Mouse (Mus musculus) right cerebral cortex, postnatal 25 days (tissue): Measurements from ENCODE around the gene Pdcd6ip.
A peak's percentile ranks its signal among the peaks of the same experiment; 100 is the strongest.
"Not testable (repeated sequence)": the region's sequence is repeated elsewhere in the genome, so short reads cannot be mapped to it uniquely, and the experiment has no call there.

Source experiments
- DNase-seq: peaks from one replicate; pipeline ENCODE4 v3.0.0; 2022

Gene Pdcd6ip

DNA sequence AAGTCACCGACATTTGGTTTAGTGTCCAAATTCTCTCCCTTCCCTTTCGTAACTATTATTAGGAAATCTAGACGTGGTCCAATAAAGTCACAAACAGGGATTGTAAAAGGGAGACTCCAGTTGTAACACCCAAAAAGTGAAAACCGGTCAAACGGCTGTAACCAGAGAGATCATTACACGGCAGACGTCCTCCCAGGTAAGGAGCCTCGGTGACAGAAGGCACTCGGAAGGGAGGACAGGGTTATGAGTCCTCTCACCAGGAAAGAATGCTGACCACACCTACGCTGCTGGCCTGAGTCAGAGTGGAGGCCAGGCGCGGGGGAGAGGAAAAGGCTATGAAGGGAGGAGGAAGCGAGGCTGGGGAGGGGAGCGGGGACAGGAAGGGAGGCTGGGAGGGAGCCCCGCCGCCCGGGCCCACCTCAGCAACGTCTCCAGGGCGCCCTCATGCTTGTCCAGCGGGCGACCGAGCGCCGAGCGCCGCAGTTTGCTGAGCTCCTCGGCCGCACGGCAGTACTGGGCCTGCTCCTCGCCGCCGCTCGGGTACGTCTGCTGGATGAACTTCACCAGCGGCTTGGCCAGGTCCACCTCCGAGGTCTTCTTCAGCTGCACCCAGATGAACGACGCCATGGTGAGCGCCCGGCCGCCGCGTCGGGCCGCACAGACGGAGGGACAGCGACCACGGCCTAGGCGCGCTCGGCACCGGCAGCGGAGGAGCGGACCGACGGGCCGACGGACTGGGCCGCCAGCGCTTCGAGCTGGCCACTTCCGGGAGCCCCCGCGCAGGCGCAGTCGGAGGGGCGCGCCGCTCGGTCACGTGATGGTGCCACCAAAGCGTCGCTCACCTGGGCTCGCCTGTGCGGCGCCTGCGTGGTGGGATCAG is at the start of gene Pdcd6ip:
Gene Pdcd6ip (minus strand): TSS at position 779 of the 880 bp plus-strand sequence.
- peak; percentile 94 for DNase-seq

DNA sequence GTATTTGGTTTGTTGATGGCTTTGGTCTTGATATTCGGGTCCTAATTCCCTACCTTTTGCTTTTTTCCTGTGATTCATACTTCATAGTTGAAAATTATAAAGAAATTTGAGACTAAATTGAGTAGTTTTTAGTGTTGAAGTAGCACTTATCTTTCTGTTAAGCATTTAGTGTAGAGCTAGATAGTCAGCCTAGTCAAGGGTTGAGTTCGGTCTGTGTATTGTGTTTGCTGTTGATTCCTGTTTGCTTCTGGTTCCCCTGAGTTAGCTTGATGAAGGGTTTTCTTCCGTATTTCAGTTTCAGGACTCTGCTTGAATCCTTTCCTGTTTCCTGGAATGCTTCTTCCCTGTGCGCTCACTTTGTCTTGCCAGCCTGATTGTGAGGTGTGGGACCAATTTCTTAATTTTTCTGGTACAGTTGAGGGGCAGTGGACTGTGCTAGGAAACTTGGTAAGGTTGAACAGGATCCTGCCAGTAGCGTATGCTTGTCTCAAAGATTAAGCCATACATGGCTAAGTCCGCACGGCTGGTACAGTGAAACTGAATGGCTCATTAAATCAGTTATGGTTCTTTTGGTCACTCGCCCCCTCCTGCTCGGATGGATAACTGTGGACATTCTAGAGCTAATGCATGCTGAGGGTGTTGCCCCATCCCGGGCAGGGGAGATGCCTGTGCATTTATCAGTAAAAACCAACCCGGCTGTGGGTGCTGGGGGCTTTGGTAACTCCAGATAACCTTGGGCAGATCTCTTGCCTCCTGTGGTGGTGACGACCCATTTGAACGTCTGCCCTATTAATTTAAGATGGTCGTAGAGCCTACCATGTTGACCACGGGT is 48.0 kb upstream of the Pdcd6ip start:
- no peak for DNase-seq

DNA sequence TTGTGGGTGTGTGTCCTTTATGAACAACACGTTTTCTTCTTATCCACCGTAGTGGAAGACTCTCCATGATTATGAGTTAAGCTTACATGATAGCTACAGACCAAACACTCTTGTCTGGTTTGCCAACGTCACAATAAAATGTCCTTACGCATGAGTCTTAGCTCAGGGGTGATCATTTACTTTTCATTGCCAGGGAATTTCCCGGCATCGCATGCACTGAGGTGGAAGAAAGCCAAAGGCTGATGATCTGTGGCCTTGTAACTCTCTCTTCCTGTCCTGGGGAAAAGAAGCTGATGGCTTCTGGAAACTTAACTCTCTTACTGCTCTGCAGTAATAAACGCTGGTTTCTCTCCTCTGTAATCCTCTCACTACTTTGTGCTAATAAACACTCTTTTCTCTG is 41.3 kb upstream of the Pdcd6ip start:
- DNase-seq: no peak

DNA sequence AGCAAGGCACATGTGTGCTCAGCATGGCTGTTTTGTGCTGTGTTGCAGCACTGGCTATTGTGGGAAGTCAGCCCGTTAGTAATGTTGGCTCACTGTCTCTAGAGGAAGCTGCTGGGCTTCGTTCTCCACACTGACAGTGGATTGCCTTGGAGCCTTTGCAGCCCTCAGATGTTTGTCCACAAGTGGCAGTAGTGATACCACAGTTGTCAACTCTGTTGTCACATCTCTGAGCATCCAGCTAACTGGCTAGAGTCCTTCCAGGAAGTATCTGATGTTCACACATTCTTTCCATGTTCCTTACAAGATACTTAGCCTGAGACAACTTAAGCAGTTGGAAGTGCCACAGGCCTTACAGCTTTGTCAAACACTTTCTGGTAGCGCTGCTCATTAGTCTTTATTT is 35.2 kb upstream of the Pdcd6ip start:
- no peak for DNase-seq

DNA sequence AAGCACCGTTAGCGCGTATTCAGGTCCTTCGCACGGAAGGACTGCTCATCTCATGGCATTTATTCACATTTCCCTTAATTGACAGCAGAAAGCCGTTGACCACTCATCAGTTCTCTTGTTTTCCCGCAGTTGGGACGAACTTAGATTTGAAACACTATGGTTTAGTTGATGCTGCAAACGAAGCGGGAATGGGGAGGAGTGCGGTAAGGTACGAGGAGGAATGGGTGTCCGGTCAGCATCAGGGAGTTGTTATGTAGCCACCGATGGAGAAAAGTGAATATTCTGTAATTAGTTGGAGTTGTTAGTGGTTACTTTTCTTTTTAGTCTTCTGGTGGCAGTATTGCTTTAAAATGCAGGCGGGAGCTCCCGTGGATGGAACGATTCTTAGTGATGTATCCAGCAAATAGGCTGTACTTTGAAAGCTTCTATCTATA is 34.3 kb upstream of the Pdcd6ip start:
- peak; percentile 22 for DNase-seq

DNA sequence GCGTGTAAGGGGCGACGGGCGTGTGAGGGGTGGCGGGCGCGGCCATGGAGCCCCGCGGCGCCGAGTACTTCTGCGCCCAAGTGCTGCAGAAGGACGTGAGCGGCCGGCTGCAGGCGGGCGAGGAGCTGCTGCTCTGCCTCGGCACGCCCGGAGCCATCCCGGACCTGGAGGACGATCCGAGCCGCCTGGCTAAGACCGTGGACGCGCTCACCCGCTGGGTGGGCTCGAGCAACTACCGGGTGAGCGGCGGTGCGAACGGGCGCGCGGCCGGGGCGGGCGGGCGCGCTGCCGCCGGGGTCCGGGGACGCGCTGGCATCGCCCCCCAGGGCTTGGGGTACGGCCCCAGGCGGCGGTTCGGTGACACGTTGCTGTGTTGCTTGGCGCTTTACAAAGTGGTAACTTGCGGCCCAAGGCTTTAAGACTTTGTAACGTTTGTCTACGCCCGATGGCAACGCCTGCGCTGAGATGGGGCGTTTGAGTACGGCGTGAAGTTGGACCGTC is 33.6 kb upstream of the Pdcd6ip start:
- DNase-seq: no peak

DNA sequence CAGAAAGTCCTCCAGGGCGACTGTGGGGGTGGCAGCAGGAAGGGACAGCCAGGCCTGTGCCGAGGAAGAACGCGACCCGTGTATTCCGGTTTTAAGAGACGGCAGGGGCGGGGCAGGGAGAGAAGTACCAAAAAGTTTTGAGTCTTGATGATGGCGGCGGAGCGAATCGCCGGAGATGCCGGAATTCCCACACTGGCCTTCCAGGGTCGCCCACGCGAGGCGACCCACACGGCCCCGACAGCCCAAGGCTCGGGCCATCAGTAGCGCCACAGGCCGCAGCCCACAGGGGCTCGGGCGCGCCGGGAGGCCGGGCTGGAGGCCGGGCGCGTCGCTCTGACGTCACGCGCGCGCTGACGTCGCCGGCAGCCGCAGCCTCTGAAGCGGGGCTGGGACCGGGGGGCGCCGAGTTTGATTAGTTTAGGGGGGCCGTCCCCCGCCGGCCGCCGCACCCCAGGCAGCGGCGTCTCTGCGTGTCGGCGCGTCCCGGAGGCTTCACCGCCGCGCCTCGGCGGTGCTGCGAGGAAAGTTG is 33.1 kb upstream of the Pdcd6ip start, which contains the start of gene Clasp2:
Gene Clasp2 (plus strand): TSS at position 366 of the 529 bp plus-strand sequence.
- peak; percentile 85 for DNase-seq

DNA sequence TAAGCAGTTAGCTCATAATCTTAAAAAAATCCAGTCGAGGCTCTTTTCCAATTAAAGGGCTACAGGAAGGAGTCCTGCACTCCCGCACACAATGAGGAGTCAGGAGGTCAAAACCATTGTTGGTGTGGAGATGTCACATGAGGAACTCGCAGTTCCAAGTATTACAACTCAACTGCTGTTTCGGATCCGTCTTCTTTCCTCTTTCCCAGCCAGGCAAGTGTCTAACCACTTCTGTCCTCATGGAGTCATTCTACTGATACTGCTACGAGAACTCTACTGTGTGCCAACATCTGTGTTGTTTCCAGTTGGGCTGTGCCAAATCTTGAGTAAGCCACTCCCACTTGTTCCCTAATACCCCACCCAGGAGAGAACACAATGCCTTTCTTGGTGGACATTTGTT is 30.9 kb upstream of the Pdcd6ip start:
- no peak for DNase-seq

DNA sequence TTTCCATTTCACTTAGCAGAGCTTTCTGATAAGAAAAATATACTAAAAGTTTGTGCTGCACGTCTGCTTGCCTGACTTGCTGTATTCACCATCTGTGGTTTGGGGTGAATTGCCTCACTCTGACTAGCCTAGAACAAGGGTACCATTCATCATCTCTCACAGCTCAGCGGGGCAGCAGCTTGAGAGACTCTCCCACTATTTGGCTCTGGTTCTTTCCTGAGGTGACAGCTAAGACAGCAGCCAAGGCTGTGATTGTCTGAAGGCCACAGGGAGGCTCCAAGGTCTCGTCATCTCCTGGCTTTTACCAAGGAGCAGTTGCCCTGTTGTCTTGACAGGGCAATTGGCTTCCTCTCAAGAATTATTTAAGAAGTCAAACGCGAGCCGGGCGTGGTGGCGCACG is 30.0 kb upstream of the Pdcd6ip start:
- DNase-seq: no peak

DNA sequence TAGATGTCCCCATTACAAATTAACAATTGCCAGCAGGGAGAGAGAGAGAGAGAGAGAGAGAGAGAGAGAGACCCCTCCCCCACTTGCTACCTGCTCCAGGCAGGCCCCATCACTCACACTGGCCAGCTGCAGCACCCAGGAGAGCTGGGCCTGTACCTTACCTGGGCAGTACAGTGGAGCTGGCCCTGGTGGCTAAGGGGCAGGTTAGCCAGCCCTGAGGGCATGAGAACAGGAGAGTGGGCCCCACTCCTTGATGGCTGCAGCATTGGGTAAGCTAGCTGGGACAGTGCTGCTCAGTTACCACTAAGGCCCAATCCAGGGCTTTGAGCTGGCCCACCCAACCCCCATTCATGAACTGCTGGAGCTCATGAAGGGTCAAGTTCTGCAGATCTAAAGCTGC is 27.9 kb upstream of the Pdcd6ip start:
- DNase-seq: no peak

DNA sequence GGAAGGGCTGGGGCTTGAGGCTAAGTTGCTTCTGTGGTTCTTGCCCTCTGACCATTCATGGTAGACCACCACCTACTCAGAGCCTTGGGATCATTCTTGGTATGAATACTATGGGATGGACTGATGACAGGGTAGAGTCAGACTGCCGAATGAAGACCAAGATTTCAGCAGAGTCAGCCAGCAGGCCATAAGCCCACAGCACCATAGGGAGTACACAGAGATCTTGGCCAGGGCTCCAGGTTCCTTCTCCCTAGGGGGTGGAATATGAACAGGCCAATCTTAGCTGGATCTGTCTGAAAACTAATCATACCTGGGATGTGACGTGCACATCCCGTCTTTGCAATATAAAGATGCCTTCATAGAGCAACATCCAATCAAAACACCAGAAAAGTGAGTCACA is 23.5 kb upstream of the Pdcd6ip start:
- DNase-seq: no peak

DNA sequence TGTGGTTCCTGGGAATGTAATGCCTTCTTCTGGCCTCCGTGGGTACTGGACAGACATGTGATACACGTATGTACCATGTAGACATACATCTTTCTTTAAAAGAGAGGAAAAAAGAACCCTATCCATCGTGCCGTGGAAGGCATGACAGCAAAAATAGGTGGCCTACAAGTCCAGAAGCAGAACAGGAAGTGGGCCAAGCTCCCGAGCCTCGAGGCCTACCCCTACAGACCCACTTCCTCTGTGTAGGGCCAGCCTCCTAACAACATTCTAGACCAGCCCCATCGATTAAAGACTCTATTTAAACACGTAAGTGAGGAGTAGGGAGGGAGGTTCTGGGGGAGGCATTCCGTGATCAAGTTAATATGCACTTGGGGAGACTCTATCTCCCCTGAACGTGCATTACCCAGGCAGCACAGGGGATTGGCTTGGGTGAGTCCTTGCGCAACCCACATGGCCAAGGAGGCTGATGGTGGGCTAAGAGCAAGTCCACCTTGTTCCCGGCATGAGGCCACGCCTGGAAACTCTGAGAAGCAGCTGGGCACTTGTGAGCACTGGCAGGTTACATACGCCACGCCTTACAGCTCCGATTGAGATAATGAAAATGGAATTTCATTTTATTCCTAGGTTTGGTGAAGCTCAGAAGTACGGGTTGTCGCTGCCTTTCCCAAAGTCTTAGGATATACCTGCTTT is 19.1 kb upstream of the Pdcd6ip start:
- no peak for DNase-seq

DNA sequence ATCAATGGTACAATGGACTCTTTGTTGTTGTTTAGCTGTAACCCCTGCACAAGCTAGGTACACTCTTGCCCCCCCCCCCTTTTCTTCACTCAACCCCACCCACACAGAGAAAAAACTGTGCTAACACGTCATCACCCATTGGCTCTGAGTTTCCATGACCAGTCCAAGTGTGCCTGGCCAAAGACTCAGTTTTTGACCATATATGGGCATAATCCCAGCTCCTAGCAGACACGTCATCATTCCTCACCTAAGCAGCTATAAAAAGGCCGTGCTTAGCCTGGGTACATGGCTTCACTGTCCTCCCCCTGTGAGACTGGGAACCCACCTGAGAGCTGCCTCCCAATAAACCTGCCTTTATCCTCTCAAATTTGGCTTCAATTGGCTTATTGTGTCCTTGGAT is 18.1 kb upstream of the Pdcd6ip start:
- no peak for DNase-seq

DNA sequence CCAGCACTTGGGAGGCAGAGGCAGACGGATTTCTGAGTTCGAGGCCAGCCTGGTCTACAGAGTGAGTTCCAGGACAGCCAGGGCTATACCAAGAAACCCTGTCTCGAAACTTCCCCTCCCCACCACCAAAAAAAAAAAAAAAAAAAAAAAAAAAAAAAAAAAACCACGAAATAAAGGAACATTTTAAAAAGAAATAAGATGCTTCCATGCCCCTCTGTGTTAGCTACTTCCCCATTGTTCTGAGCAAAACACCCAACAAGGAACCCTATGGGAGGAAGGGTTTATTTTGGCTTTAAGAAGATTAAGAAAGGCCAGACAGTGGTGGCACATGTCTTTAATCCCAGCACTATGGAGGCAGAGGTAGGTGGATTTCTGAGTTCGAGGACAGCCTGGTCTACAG is 17.6 kb upstream of the Pdcd6ip start:
- not testable (repeated sequence) for DNase-seq

DNA sequence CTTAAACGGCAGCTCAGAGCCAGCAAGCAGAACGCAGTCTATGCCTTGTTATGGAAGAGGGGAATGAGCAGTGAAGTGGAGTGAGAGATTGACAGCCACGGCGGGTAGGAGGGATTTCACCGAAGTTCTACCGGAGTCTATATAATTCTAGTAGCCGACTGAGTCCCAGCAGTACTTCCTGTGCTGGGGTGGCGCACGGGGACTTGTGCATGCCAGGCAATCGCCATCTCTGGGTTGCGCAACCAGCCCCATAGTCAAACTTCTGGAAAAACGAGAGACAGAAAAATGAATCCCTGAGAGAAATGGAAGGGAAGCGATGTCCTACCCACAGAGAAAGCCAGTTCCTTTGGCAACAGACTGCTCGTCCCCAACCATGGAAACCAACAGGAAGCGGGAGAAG is 16.6 kb upstream of the Pdcd6ip start:
- no peak for DNase-seq

DNA sequence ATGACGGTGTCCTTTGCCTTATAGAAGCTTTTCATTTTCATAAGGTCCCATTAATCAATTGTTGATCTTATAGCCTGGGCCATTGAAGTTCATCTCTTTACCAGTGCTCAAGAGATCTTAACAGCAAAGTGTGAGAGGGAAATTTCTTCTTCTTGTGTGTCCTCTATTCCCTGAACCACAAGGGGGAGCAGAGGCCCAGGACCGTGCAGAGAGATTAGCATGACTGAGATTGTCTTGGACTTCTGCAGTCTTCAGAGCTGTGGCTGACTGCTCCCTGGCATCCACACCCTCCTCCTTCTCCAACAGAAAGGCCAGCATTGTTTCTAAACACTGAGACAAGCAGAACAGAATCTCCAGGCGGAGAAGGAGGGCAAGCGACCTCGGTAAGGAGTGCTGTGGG is 11.0 kb upstream of the Pdcd6ip start:
- DNase-seq: no peak

DNA sequence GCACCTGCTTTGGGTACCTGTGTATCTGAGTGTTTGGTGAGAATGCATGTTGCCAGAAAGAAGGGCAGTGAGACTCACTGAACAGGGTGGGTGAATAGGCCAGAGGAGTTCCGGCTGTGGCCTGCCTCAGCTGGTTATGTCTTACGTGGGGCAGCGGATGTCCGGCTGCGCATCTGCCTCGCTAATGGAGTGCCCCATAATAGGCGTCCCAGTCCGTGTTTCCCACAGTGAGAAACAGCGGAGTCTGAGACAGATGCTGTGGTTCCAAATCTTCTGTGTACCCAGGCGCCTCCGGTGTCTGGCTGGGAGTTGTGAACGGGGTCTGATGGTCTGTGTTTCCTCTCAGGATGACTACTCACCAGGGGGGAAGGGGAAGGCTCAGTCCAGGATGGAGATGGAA is 2.8 kb upstream of the Pdcd6ip start:
- DNase-seq: no peak

DNA sequence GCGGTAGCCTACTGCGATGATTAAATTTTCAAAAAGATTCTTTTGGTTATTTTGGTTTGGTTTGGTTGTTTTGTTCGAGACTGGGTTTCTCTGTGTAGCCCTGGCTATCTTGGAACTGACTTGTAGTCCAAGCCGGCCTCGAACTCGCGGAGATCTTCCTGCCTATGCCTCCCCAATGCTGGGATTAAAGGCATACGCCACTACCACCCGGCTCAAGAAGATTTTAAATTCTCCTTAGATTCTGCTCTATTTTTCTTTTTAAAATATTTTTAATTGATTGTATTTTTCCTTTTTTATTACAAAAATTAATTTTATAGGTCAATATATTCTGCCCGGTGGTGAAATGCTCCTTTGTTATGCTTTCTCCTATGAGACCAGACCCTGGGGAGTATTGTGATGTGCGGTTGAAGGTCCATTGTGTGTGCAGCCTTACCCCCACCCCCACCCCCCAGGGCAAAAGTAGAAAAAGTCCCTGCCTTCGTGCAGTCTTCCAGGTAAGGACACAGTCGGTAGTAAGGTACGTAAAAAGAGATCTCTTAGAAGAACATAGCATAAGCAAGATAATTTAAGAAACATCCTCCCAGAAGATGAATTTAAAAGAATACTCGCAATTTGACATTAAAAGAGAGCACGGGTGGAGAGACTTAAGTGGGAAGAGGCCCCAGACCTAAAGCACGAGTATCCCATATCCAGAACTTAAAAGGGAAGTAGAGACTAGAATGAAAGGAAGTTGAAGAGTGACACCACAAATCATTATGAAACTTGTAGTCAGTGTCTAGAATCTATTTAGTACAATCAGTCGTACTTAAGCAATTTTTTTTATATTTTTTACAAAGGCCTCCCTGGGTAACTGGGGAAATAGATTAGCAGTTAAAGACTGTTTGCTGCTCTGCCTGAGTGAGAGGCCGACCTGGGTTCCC is 562 bp upstream of the Pdcd6ip start:
- DNase-seq: no peak

DNA sequence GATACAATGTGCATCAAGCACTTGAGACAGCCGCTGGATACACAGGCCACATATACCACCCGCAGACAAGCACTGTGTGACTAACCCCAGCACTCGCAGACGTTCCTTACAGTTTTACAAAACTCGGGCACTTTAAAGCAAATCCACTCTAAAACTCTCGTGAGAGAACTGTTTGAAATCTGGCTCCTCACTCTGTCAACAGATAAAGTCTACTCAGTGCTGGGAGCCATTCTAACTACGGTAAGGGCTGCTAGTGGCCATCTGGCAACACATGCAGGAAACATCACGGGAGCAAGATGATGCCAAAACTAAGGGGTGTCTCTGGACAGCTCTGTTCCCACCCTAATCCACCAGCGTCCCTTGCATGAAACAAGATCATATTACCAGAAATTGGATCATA is 1.2 kb downstream of the Pdcd6ip start:
- no peak for DNase-seq

DNA sequence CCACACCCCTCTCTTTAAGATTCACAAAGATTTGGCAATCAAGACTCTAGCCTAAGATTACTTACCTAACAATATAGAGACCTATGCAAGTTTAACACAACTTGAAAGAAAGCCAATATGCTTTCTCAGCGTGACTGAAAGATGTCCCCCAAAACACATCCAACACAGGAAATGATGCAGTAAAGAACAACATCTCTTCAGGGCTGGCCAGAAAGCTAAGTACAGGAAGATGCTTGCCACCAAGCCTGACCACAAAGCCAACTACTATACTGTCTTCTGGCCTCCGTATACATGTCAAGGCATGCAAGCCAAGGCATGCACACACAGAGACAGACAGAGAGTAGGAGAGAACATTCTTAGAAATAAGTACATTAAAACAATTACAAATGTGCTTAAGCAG is 2.0 kb downstream of the Pdcd6ip start:
- DNase-seq: no peak

DNA sequence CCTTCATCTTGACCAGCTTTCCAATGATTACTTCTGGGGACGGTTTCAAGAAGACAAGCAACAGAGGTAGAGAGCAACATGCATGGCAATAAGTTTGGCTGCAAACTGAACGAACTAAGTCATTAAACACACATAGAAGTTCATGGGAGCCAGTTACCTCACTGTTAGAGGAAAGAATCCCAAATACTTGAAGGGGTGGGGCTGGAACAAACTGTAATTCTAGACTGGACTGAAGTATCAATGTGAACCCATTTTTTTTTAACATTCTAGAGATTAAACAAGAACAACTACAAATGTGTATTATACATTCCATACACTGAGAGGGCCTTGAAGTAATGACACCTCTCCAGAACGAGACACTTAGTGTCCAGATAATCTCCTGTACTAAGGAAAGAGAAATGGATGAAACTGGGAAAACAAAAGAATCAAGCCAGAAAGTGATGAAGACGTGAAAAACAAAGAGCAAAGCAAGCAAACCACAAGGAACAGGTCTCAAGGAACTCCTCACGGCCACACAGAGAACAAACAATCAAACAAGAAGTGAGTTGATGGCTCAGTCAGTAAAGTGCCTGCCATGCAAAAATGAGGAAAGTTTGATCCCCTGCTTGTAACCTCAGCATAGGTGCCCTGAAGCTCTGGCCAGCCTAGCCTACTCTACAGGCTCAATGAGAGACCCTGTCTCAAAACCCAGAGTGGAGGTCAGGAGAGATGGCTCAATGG is 6.5 kb downstream of the Pdcd6ip start:
- DNase-seq: no peak
